In genomic region chr11:44619887-44620693, GRCm38 (mm10) we compare ENCODE assay signal across 8 mouse cellular contexts. TPM values are rescaled to one million over a fixed set of nuclear protein-coding genes. Genes with fewer than 3 reads are reported as not detected.
DNase-seq lines count a peak whose midpoint lies in the region; ATAC-seq lines count a peak whose summit lies in the region.

No protein-coding gene starts in this region.

- WGBS in lung, embryonic 16.5 days = 9% methylated on average over 41 of the region's 41 CpGs
- 7% methylated on average over 41 of the region's 41 CpGs for WGBS in heart, embryonic 16.5 days
- WGBS in limb, embryonic 15.5 days = 3% methylated on average over 41 of the region's 41 CpGs

- ATAC-seq in lung, embryonic 16.5 days (ENCODE audit: low read depth) = no peak
- ATAC-seq in heart, embryonic 16.5 days (replicated peaks; ENCODE audit: extremely low read depth, insufficient read depth, low FRiP score) = no peak
- no peak for ATAC-seq in limb, embryonic 15.5 days (ENCODE audit: insufficient number of reproducible peaks, low FRiP score, low TSS enrichment, low read depth)
- ATAC-seq in megakaryocyte progenitor cell, adult 5-6 weeks (replicated peaks; ENCODE audit: poor library complexity) = no peak

- peak overlapping the region; percentile 39 for H3K9ac ChIP-seq in lung, embryonic 16.5 days (ENCODE audit: low read length)
- peak overlapping the region; percentile 53 for H3K9ac ChIP-seq in heart, embryonic 16.5 days (ENCODE audit: low read length)
- peak overlapping the region; percentile 56 for H3K9ac ChIP-seq in limb, embryonic 15.5 days

- peaks cover 52% of the 10 kb centered on the region for H3K27me3 ChIP-seq in lung, embryonic 16.5 days (ENCODE audit: control insufficient read depth, insufficient read depth, low read depth, low read length)
- peaks cover 39% of the 10 kb centered on the region for H3K27me3 ChIP-seq in heart, embryonic 16.5 days (ENCODE audit: control insufficient read depth, insufficient read depth, low read length)
- H3K27me3 ChIP-seq in limb, embryonic 15.5 days = peaks cover 18% of the 10 kb centered on the region

- no peaks in the 10 kb centered on the region for H3K36me3 ChIP-seq in lung, embryonic 16.5 days (ENCODE audit: control insufficient read depth, insufficient read depth, low read length)
- H3K36me3 ChIP-seq in heart, embryonic 16.5 days (ENCODE audit: control insufficient read depth, insufficient read depth) = no peaks in the 10 kb centered on the region
- no peaks in the 10 kb centered on the region for H3K36me3 ChIP-seq in limb, embryonic 15.5 days

- no peak overlapping the region for H3K27ac ChIP-seq in lung, embryonic 16.5 days (ENCODE audit: low read length)
- peak overlapping the region; percentile 21; the same call in 1 of the 2 replicates for H3K27ac ChIP-seq in heart, embryonic 16.5 days (ENCODE audit: low read length)
- H3K27ac ChIP-seq in limb, embryonic 15.5 days = peak overlapping the region; percentile 84

- peak overlapping the region; percentile 47 for H3K4me2 ChIP-seq in lung, embryonic 16.5 days (ENCODE audit: low read depth, low read length)
- peak overlapping the region; percentile 67 for H3K4me2 ChIP-seq in heart, embryonic 16.5 days (ENCODE audit: low read depth, low read length)
- H3K4me2 ChIP-seq in limb, embryonic 15.5 days = peak overlapping the region; percentile 72

- peak overlapping the region; percentile 37 for H3K4me3 ChIP-seq in lung, embryonic 16.5 days (ENCODE audit: low read length)
- H3K4me3 ChIP-seq in heart, embryonic 16.5 days (ENCODE audit: low read length) = peak overlapping the region; percentile 49
- peak overlapping the region; percentile 64 for H3K4me3 ChIP-seq in limb, embryonic 15.5 days

- no peak for DNase-seq in lung, postnatal 4 days
- DNase-seq in embryo, embryonic 11 days = peak; percentile 33
- peak; percentile 46 for DNase-seq in testis, postnatal 10 days (ENCODE audit: low spot score)
- DNase-seq in retina, postnatal 1 day = no peak

- H3K4me1 ChIP-seq in lung, embryonic 16.5 days (replicated peaks; ENCODE audit: control insufficient read depth, insufficient read depth, low read length) = peaks cover 4% of the 10 kb centered on the region; the same call in 1 of the 2 replicates
- peaks cover 12% of the 10 kb centered on the region for H3K4me1 ChIP-seq in heart, embryonic 16.5 days (ENCODE audit: control insufficient read depth, insufficient read depth, low read length)
- peaks cover 33% of the 10 kb centered on the region for H3K4me1 ChIP-seq in limb, embryonic 15.5 days

- no peaks in the 10 kb centered on the region for H3K9me3 ChIP-seq in lung, embryonic 16.5 days (ENCODE audit: control insufficient read depth, low read length)
- no peaks in the 10 kb centered on the region for H3K9me3 ChIP-seq in heart, embryonic 16.5 days (replicated peaks; ENCODE audit: control insufficient read depth, low read length)
- no peaks in the 10 kb centered on the region for H3K9me3 ChIP-seq in limb, embryonic 15.5 days

RNA-seq across cellular contexts. Expression of gene Ebf1, which starts 3.0 kb away (rescaled TPM):
- polyA plus RNA-seq in lung, embryonic 16.5 days (2015; fragmentation: Nextera tagmentation; extraction: Ambion mirVana) = 11.9 and 12.8 TPM in 2 replicates
- 13.6 and 16.2 TPM in 2 replicates for polyA plus RNA-seq in heart, embryonic 16.5 days (2015; fragmentation: Nextera tagmentation; extraction: Ambion mirVana)
- polyA plus RNA-seq in limb, embryonic 15.5 days (2015; fragmentation: Nextera tagmentation; extraction: Ambion mirVana) = 54.1 and 65.0 TPM in 2 replicates
- total RNA-seq in megakaryocyte progenitor cell, adult 5-6 weeks (2015) = 0.02 and 0.29 TPM in 2 replicates
- total RNA-seq in megakaryocyte progenitor cell, adult 5-6 weeks (2017) = 0.24 TPM in 1 of 2 replicates, not detected in the other

Comparison
In these comparisons a context has a peak if more than half of its experiments do, and no peak if none do; other contexts are left out.
1. DNase-seq: peak in embryo, embryonic 11 days (single experiment) and testis, postnatal 10 days (single experiment); none in lung, postnatal 4 days (0 of 2) and retina, postnatal 1 day (single experiment).
2. Peak in every context shown above with its lines, with median percentiles within 50 percentile points of each other: H3K4me2 ChIP-seq, H3K4me3 ChIP-seq and H3K9ac ChIP-seq.